Mouse (Mus musculus) CH12.LX (cell line): ENCODE measurements around the gene Col25a1. TPM values are rescaled to one million over a fixed set of nuclear protein-coding genes. Genes with fewer than 3 reads are reported as not detected.

ENCODE experiments used
- DNase-seq: peaks from one replicate; pipeline ENCODE4 v3.0.0-alpha.2; 2013; ENCODE audit errors: extremely low read depth
- H3K27ac ChIP-seq: 2 replicates; pipeline ENCODE4 v1.5.1; 2012; ENCODE audit warnings: low read depth, mild to moderate bottlenecking, control low read depth, moderate library complexity; ENCODE audit not compliant: insufficient read depth
- H3K27me3 ChIP-seq: replicated peaks from 2 replicates; pipeline ENCODE3; 2012; ENCODE audit warnings: inconsistent platforms
- H3K36me3 ChIP-seq, 2 experiments: replicated peaks in 1 of 2; 2 replicates each; pipeline versions ENCODE3 to v1.6.1; 2012; ENCODE audit warnings: inconsistent platforms in 1 of 2, low read length in 1 of 2, mild to moderate bottlenecking in 1 of 2, mixed read lengths in 1 of 2, moderate library complexity in 1 of 2; ENCODE audit not compliant: control insufficient read depth in 1 of 2, insufficient read depth in 1 of 2
- H3K4me1 ChIP-seq, 2 experiments: 2 replicates each; pipeline ENCODE4 v1.6.1; 2012; ENCODE audit warnings: inconsistent platforms in 1 of 2, moderate library complexity in 1 of 2; ENCODE audit not compliant: insufficient read depth in 2 of 2, control insufficient read depth in 1 of 2
- H3K4me2 ChIP-seq: 2 replicates; pipeline ENCODE4 v1.6.1; 2012; ENCODE audit warnings: low read depth, mild to moderate bottlenecking, control low read depth; ENCODE audit not compliant: poor library complexity, insufficient read depth, severe bottlenecking
- H3K4me3 ChIP-seq, 3 experiments: fragments of 150-350 bp in 1 of 3; sonication (generic) in 1 of 3; replicated peaks in 1 of 3; 2 replicates each; pipeline versions ENCODE3 to v1.5.1; 2011 to 2012; ENCODE audit warnings: low read depth in 2 of 3, low read length in 2 of 3, mild to moderate bottlenecking in 2 of 3, moderate library complexity in 2 of 3, control low read depth in 1 of 3, improper control_type of control experiment in 1 of 3, inconsistent platforms in 1 of 3, mixed read lengths in 1 of 3; ENCODE audit not compliant: poor library complexity in 1 of 3
- H3K79me2 ChIP-seq: replicated peaks from 2 replicates; pipeline ENCODE4 v1.6.1; 2012; ENCODE audit warnings: mild to moderate bottlenecking, moderate library complexity; ENCODE audit not compliant: control insufficient read depth, poor library complexity, insufficient read depth, severe bottlenecking; ENCODE audit errors: extremely low read depth
- H3K9ac ChIP-seq: 2 replicates; pipeline ENCODE4 v1.6.1; 2012; ENCODE audit warnings: low read depth, mild to moderate bottlenecking, control low read depth, moderate library complexity; ENCODE audit not compliant: insufficient read depth
- H3K9me3 ChIP-seq: replicated peaks from 2 replicates; pipeline ENCODE3; 2012; ENCODE audit warnings: low read length, inconsistent platforms, mixed read lengths
- CHD2 ChIP-seq: IDR thresholded peaks from 2 replicates; pipeline ENCODE4 v1.6.1; 2011; ENCODE audit warnings: low read length, improper control_type of control experiment
- ELF1 ChIP-seq: IDR thresholded peaks from 2 replicates; pipeline ENCODE4 v1.6.1; 2014; ENCODE audit warnings: low read depth, mild to moderate bottlenecking, inconsistent platforms, low read length, improper control_type of control experiment
- EP300 ChIP-seq: IDR thresholded peaks from 2 replicates; pipeline ENCODE4 v1.6.1; 2011; ENCODE audit warnings: low read length, improper control_type of control experiment
- KAT2A ChIP-seq: IDR thresholded peaks from 2 replicates; pipeline ENCODE4 v1.6.1; 2012; ENCODE audit warnings: low read length, improper control_type of control experiment, inconsistent platforms; ENCODE audit not compliant: insufficient replicate concordance
- MAFK ChIP-seq: IDR thresholded peaks from 2 replicates; pipeline ENCODE4 v1.6.1; 2011; ENCODE audit warnings: low read length, improper control_type of control experiment; ENCODE audit not compliant: insufficient replicate concordance
- MAZ ChIP-seq: IDR thresholded peaks from 2 replicates; pipeline ENCODE4 v1.6.1; 2012; ENCODE audit warnings: low read depth, mild to moderate bottlenecking, inconsistent platforms, low read length, improper control_type of control experiment, moderate library complexity
- NELFE ChIP-seq: IDR thresholded peaks from 2 replicates; pipeline ENCODE4 v1.6.1; 2011; ENCODE audit warnings: low read depth, low read length, improper control_type of control experiment
- PAX5 ChIP-seq: IDR thresholded peaks from 2 replicates; pipeline ENCODE4 v1.6.1; 2012; ENCODE audit warnings: low read length, inconsistent platforms, mixed read lengths
- RCOR1 ChIP-seq: conservative IDR thresholded peaks from 2 replicates; pipeline ENCODE4 v1.6.1; 2012; ENCODE audit warnings: low read depth, mild to moderate bottlenecking, inconsistent platforms, low read length, improper control_type of control experiment
- TCF12 ChIP-seq: IDR thresholded peaks from 2 replicates; pipeline ENCODE4 v1.6.1; 2014; ENCODE audit warnings: low read depth, mild to moderate bottlenecking, inconsistent platforms, low read length, improper control_type of control experiment
- UBTF ChIP-seq: IDR thresholded peaks from 2 replicates; pipeline ENCODE4 v1.6.1; 2012; ENCODE audit warnings: low read depth, mild to moderate bottlenecking, inconsistent platforms, low read length, improper control_type of control experiment, moderate library complexity
- USF2 ChIP-seq: conservative IDR thresholded peaks from 2 replicates; pipeline ENCODE4 v1.6.1; 2011; ENCODE audit warnings: low read depth, low read length, improper control_type of control experiment
- ZKSCAN1 ChIP-seq: IDR thresholded peaks from 2 replicates; pipeline ENCODE4 v1.6.1; 2012; ENCODE audit warnings: low read depth, inconsistent platforms, low read length, improper control_type of control experiment, borderline replicate concordance
- ZNF384 ChIP-seq: IDR thresholded peaks from 2 replicates; pipeline ENCODE4 v1.6.1; 2012; ENCODE audit warnings: low read depth, low read length, improper control_type of control experiment, inconsistent platforms
- dilution Hi-C: fragments of 300-500 bp; cut with MboI; formaldehyde crosslinking; loops from 2 replicates; pipeline ENCODE4 v1.14.3; 2020; ENCODE audit warnings: low sequenced_read_pairs; ENCODE audit not compliant: extremely low pct_unique_long_range_greater_than_20kb, extremely low pct_ligation_motif_present
- in situ Hi-C: fragments of 300-500 bp; cut with MboI; formaldehyde crosslinking; loops from 3 replicates; pipeline ENCODE4 v1.14.3; 2019; ENCODE audit warnings: low sequenced_read_pairs, low pct_ligation_motif_present, low pct_unique_long_range_greater_than_20kb, mixed read lengths
- polyA plus RNA-seq: library from polyadenylated mRNA; unstranded; fragments of >175 nt; gene quantifications from 2 replicates; pipeline ENCODE4 v1.2.1, GENCODE M21; 2012; ENCODE audit warnings: low read depth; ENCODE audit not compliant: insufficient read length
- total RNA-seq, 2 experiments: library from RNA; depleted of rRNA; stranded (reverse); fragments of 300-350 nt in 1 of 2; fragments of >200 nt in 1 of 2; gene quantifications; 2 replicates each; pipeline ENCODE4 v1.2.3; 2012 to 2014

Col25a1 gene
- total and polyA plus RNA-seq, 3 experiments: not detected

- dilution Hi-C loops: no loop called here
- H3K4me3 ChIP-seq: no peak overlapping the region
- no peaks in the 10 kb centered on the region for H3K79me2 ChIP-seq
- H3K4me1 ChIP-seq: no peaks in the 10 kb centered on the region
- TF ChIP-seq TCF12: no peak
- TF ChIP-seq EP300: no peak
- TF ChIP-seq ZKSCAN1: no peak
- TF ChIP-seq CHD2: no peak
- no peaks in the 10 kb centered on the region for H3K9me3 ChIP-seq
- H3K27me3 ChIP-seq: no peaks in the 10 kb centered on the region
- in situ Hi-C loops: no loop called here
- DNase-seq: no peak
- no peak overlapping the region for H3K4me2 ChIP-seq
- H3K9ac ChIP-seq: no peak overlapping the region
- H3K27ac ChIP-seq: no peak overlapping the region
- H3K36me3 ChIP-seq: no peaks in the 10 kb centered on the region
These were observed 351.2 kb downstream of the Col25a1 start for GRCm38 (mm10) chr3:130482513-130482912.

- peak; percentile 43 for DNase-seq
- Histone ChIP-seq H3K4me2 (no peak overlapping the region), H3K4me3 (no peak overlapping the region), H3K79me2 (no peaks in the 10 kb centered on the region), H3K36me3 (no peaks in the 10 kb centered on the region), H3K27ac (no peak overlapping the region), H3K9ac (no peak overlapping the region), H3K4me1 (peaks cover 0 to 14% of the 10 kb centered on the region in 2 experiments; a peak in 2 of 4 replicates), H3K27me3 (no peaks in the 10 kb centered on the region), H3K9me3 (no peaks in the 10 kb centered on the region)
- TF ChIP-seq MAZ: no peak
- in situ Hi-C loops (no loop called here), dilution Hi-C loops (no loop called here)
These were observed 357.5 kb downstream of the Col25a1 start for GRCm38 (mm10) chr3:130488839-130489238.

GRCm38 (mm10) chr3:130494192-130494591, 362.9 kb downstream of the Col25a1 start:
- DNase-seq: no peak
- TF ChIP-seq MAZ (no peak), NELFE (no peak), ELF1 (no peak), USF2 (no peak), RCOR1 (no peak), MAFK (no peak), KAT2A (no peak), ZKSCAN1 (no peak), PAX5 (no peak), ZNF384 (no peak), UBTF (no peak)
- Histone ChIP-seq H3K27ac (no peak overlapping the region), H3K4me1 (peaks cover 0 to 14% of the 10 kb centered on the region in 2 experiments; a peak in 2 of 4 replicates), H3K4me2 (no peak overlapping the region), H3K9ac (no peak overlapping the region), H3K27me3 (no peaks in the 10 kb centered on the region), H3K9me3 (no peaks in the 10 kb centered on the region), H3K36me3 (no peaks in the 10 kb centered on the region), H3K79me2 (no peaks in the 10 kb centered on the region), H3K4me3 (no peak overlapping the region)
- in situ Hi-C loops (no loop called here), dilution Hi-C loops (no loop called here)
